Mouse (Mus musculus) liver, adult 2 months (tissue): ENCODE data around the gene Mcm2. TPM values are rescaled to one million over a fixed set of nuclear protein-coding genes. Genes with fewer than 3 reads are reported as not detected.

Experiments used
- DNase-seq: peaks from one replicate; pipeline ENCODE4 v3.0.0-alpha.2; 2011; ENCODE audit warnings: low read depth, low spot score; ENCODE audit errors: extremely low read depth
- H3K27ac ChIP-seq: fragments of 200-500 bp; replicated peaks from 2 replicates; pipeline ENCODE4 v1.5.1; 2012; ENCODE audit warnings: low read depth, mild to moderate bottlenecking, control low read depth, inconsistent platforms, low read length; ENCODE audit not compliant: insufficient read depth
- H3K27me3 ChIP-seq: fragments of 200-500 bp; 2 replicates; pipeline ENCODE4 v1.6.1; 2012; ENCODE audit warnings: mild to moderate bottlenecking, moderate library complexity, low read length, inconsistent platforms; ENCODE audit not compliant: control insufficient read depth, insufficient read depth
- H3K36me3 ChIP-seq: fragments of 200-500 bp; 2 replicates; pipeline ENCODE4 v1.6.1; 2012; ENCODE audit warnings: low read length, inconsistent platforms; ENCODE audit not compliant: control insufficient read depth, insufficient read depth
- H3K4me1 ChIP-seq: fragments of 200-500 bp; 2 replicates; pipeline ENCODE4 v1.6.1; 2011; ENCODE audit warnings: low read length; ENCODE audit not compliant: control insufficient read depth, insufficient read depth
- H3K4me3 ChIP-seq: fragments of 200-500 bp; 2 replicates; pipeline ENCODE4 v1.5.1; 2011; ENCODE audit warnings: low read depth, mild to moderate bottlenecking, control low read depth, low read length, moderate library complexity; ENCODE audit not compliant: insufficient read depth
- H3K79me2 ChIP-seq: fragments of 200-500 bp; 2 replicates; pipeline ENCODE4 v1.6.1; 2012; ENCODE audit warnings: inconsistent platforms, mild to moderate bottlenecking, low read length, moderate library complexity; ENCODE audit not compliant: control insufficient read depth, insufficient read depth
- H3K9ac ChIP-seq: fragments of 200-500 bp; 2 replicates; pipeline ENCODE4 v1.6.1; 2012; ENCODE audit warnings: low read depth, mild to moderate bottlenecking, control low read depth, inconsistent platforms, low read length
- CTCF ChIP-seq: fragments of 200-500 bp; IDR thresholded peaks from 2 replicates; pipeline ENCODE4 v1.5.1; 2011; ENCODE audit warnings: low read depth, low read length, control low read depth
- POLR2A ChIP-seq: fragments of 200-500 bp; IDR thresholded peaks from 2 replicates; pipeline ENCODE4 v1.6.1; 2011; ENCODE audit warnings: low read length, control low read depth; ENCODE audit not compliant: insufficient read depth; ENCODE audit errors: extremely low read depth
- WGBS: fragments of 180-500 bp; shearing (Covaris S2); methylation state at CpG from one replicate; pipeline ENCODE4 v1.1.7; 2018; 5-methylcytosine and 5-hydroxymethylcytosine counted together
- polyA plus RNA-seq: library from polyadenylated mRNA; depleted of rRNA; stranded (reverse); fragments of >200 nt; gene quantifications from 2 replicates; pipeline ENCODE4 v1.2.3, GENCODE M21; 2012
- total RNA-seq: library from RNA; depleted of rRNA; stranded (reverse); fragments of >200 nt; gene quantifications from 2 replicates; pipeline ENCODE4 v1.2.3, GENCODE M21; 2014

The Mcm2 gene
- total and polyA plus RNA-seq, 2 experiments = 2.4 to 3.3 TPM

GRCm38 (mm10) chr6:88860914-88861313 lies 37.7 kb downstream of the Mcm2 start:
- no peaks in the 10 kb centered on the region for H3K79me2 ChIP-seq
- H3K27me3 ChIP-seq = no peaks in the 10 kb centered on the region
- H3K4me1 ChIP-seq = no peaks in the 10 kb centered on the region
- no peak overlapping the region for H3K9ac ChIP-seq
- H3K27ac ChIP-seq = no peak overlapping the region
- 18% methylated on average over 2 of the region's 2 CpGs for WGBS
- H3K36me3 ChIP-seq = no peaks in the 10 kb centered on the region
- TF ChIP-seq POLR2A (no peak), CTCF (peak; percentile 31; the same call in 1 of the 2 replicates)
- no peak overlapping the region for H3K4me3 ChIP-seq
- DNase-seq = peak; percentile 45

GRCm38 (mm10) chr6:88858341-88858740 lies 40.2 kb downstream of the Mcm2 start:
- TF ChIP-seq POLR2A (no peak), CTCF (no peak)
- Histone ChIP-seq H3K4me3 (no peak overlapping the region), H3K79me2 (no peaks in the 10 kb centered on the region), H3K36me3 (no peaks in the 10 kb centered on the region), H3K4me1 (no peaks in the 10 kb centered on the region), H3K27ac (no peak overlapping the region), H3K9ac (no peak overlapping the region), H3K27me3 (no peaks in the 10 kb centered on the region)
- no peak for DNase-seq
- WGBS = 88% methylated on average over 7 of the region's 7 CpGs

GRCm38 (mm10) chr6:88857830-88858229 lies 40.8 kb downstream of the Mcm2 start:
- H3K27me3 ChIP-seq = no peaks in the 10 kb centered on the region

GRCm38 (mm10) chr6:88857249-88857648 lies 41.3 kb downstream of the Mcm2 start:
- Histone ChIP-seq H3K27me3 (no peaks in the 10 kb centered on the region), H3K9ac (no peak overlapping the region), H3K4me3 (no peak overlapping the region), H3K27ac (no peak overlapping the region), H3K4me1 (no peaks in the 10 kb centered on the region), H3K36me3 (no peaks in the 10 kb centered on the region), H3K79me2 (no peaks in the 10 kb centered on the region)
- TF ChIP-seq POLR2A (no peak), CTCF (0 out of 2 replicates have a peak, but pooled peaks have one; percentile 17)
- no peak for DNase-seq
- 23% methylated on average over 9 of the region's 9 CpGs for WGBS

More at GRCm38 (mm10) chr6:88857830-88858229, 40.8 kb downstream of the Mcm2 start:
- 88% methylated on average over 6 of the region's 6 CpGs for WGBS
- H3K36me3 ChIP-seq = no peaks in the 10 kb centered on the region
- no peaks in the 10 kb centered on the region for H3K4me1 ChIP-seq
- DNase-seq = no peak
- H3K9ac ChIP-seq = no peak overlapping the region
- no peak overlapping the region for H3K27ac ChIP-seq
- no peak for TF ChIP-seq POLR2A
- TF ChIP-seq CTCF = no peak
- no peaks in the 10 kb centered on the region for H3K79me2 ChIP-seq
- H3K4me3 ChIP-seq = no peak overlapping the region

- H3K79me2 ChIP-seq = no peaks in the 10 kb centered on the region
- TF ChIP-seq POLR2A (no peak), CTCF (peak; percentile 44; the same call in 1 of the 2 replicates)
- no peak overlapping the region for H3K27ac ChIP-seq
- DNase-seq = peak; percentile 58
- no peak overlapping the region for H3K9ac ChIP-seq
- H3K4me3 ChIP-seq = no peak overlapping the region
- H3K4me1 ChIP-seq = no peaks in the 10 kb centered on the region
- WGBS = 21% methylated on average over 5 of the region's 5 CpGs
- H3K36me3 ChIP-seq = no peaks in the 10 kb centered on the region
- no peaks in the 10 kb centered on the region for H3K27me3 ChIP-seq
Observed at GRCm38 (mm10) chr6:88855636-88856035, 42.9 kb downstream of the Mcm2 start.

GRCm38 (mm10) chr6:88854509-88854908 lies 44.1 kb downstream of the Mcm2 start:
- no peak overlapping the region for H3K4me3 ChIP-seq
- no peaks in the 10 kb centered on the region for H3K79me2 ChIP-seq
- no peak overlapping the region for H3K27ac ChIP-seq
- H3K4me1 ChIP-seq = no peaks in the 10 kb centered on the region
- no peaks in the 10 kb centered on the region for H3K27me3 ChIP-seq
- no peak for DNase-seq
- no peak overlapping the region for H3K9ac ChIP-seq
- H3K36me3 ChIP-seq = no peaks in the 10 kb centered on the region
- 58% methylated on average over 5 of the region's 5 CpGs for WGBS
- no peak for TF ChIP-seq POLR2A
